ENCODE assay signal across 9 mouse cellular contexts in the genomic region with DNA sequence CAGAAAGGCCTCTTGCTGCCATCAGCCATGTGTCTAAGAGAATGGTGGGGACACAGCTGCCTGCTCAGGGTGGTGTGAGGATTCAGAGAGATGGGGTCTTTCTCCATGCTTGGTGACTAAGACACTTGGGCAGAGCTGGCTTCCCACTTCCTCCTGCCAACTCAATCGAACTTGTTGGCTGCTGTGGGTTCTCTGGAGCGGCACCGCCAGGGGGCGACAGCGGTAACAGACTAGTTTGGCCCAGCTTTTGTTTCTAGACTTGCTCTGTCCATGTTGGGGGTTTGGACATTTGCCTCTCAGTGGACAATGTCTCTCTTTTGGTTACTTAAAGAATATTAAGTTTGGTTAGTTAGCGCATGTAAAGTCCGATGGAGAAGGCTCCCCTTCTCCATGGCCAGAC. TPM values are rescaled to one million over a fixed set of nuclear protein-coding genes. Genes with fewer than 3 reads are reported as not detected.
DNase-seq lines count a peak whose midpoint lies in the region; ATAC-seq lines count a peak whose summit lies in the region.
"Had no signal": no experiment of that assay in that cellular context is flagged by ENCODE, and none has a peak within 500 bp of the region (broad histone marks: within the 10 kb centered on the region; RNA-seq: fewer than 3 reads in every experiment).

No protein-coding gene starts in this region.

- H3K4me3 ChIP-seq in intestine, embryonic 14.5 days (ENCODE audit: low read depth, low read length), result no peak overlapping the region
- H3K4me3 ChIP-seq in intestine, embryonic 16.5 days (ENCODE audit: low read length), result no peak overlapping the region
- H3K4me3 ChIP-seq: embryonic facial prominence, embryonic 12.5 days had no signal

- H3K4me2 ChIP-seq in intestine, embryonic 14.5 days (ENCODE audit: low read length), result no peak overlapping the region
- H3K4me2 ChIP-seq in intestine, embryonic 16.5 days (ENCODE audit: low read depth, low read length), result no peak overlapping the region
- H3K4me2 ChIP-seq: embryonic facial prominence, embryonic 12.5 days had no signal

- intact Hi-C loops in left cerebral cortex, postnatal 36 days (cut with DNase I), result loop anchor here (2.0 to 5.0 kb wide), 3 partner anchors 34 to 94 kb away; partner anchors contain the start of gene Map3k14

- WGBS in intestine, embryonic 14.5 days, result 36% methylated on average over 7 of the region's 7 CpGs
- 30% methylated on average over 7 of the region's 7 CpGs for WGBS in intestine, embryonic 16.5 days

- H3K36me3 ChIP-seq in intestine, embryonic 14.5 days (ENCODE audit: control insufficient read depth, insufficient read depth, low read length), result peaks cover 40% of the 10 kb centered on the region
- H3K36me3 ChIP-seq in intestine, embryonic 16.5 days (ENCODE audit: control insufficient read depth, insufficient read depth, low read length), result peaks cover 14% of the 10 kb centered on the region; the same call in 1 of the 2 replicates

- no peaks in the 10 kb centered on the region for H3K4me1 ChIP-seq in intestine, embryonic 14.5 days (replicated peaks; ENCODE audit: control insufficient read depth, insufficient read depth, low read length)
- H3K4me1 ChIP-seq in intestine, embryonic 16.5 days (ENCODE audit: control insufficient read depth, insufficient read depth, low read length), result no peaks in the 10 kb centered on the region

- no peaks in the 10 kb centered on the region for H3K9me3 ChIP-seq in intestine, embryonic 14.5 days (ENCODE audit: control insufficient read depth, low read length)
- no peaks in the 10 kb centered on the region for H3K9me3 ChIP-seq in intestine, embryonic 16.5 days (ENCODE audit: control insufficient read depth, low read length)
- H3K9me3 ChIP-seq: embryonic facial prominence, embryonic 12.5 days had no signal

- no peak for ATAC-seq in intestine, embryonic 14.5 days (replicated peaks; ENCODE audit: low FRiP score, low TSS enrichment, low read depth)
- ATAC-seq in intestine, embryonic 16.5 days, result no peak
- ATAC-seq in hematopoietic stem cell, adult 5-6 weeks (replicated peaks in 1 of 2; ENCODE audit: insufficient read depth in 1 of 2, low FRiP score in 2 of 2, low TSS enrichment in 1 of 2, low read depth in 1 of 2, poor library complexity in 2 of 2, severe bottlenecking in 2 of 2), result peak; percentile 68 to 70; a peak in 3 of 4 replicates
- peak; percentile 74 for ATAC-seq in neutrophil, adult 5-6 weeks (ENCODE audit: extremely low read depth, insufficient number of reproducible peaks, low FRiP score, poor library complexity, severe bottlenecking)

- H3K9ac ChIP-seq in intestine, embryonic 14.5 days (ENCODE audit: low read length), result no peak overlapping the region
- no peak overlapping the region for H3K9ac ChIP-seq in intestine, embryonic 16.5 days (ENCODE audit: low read depth, low read length)
- H3K9ac ChIP-seq: embryonic facial prominence, embryonic 12.5 days had no signal

- peak; percentile 86 for DNase-seq in intestine, embryonic 14.5 days (ENCODE audit: low spot score)
- peak; percentile 87 to 89 for DNase-seq in adrenal gland, adult 18-20 months (ENCODE audit: low spot score in 2 of 2)
- DNase-seq in embryo, embryonic 11.5 days (ENCODE audit: low read depth, low spot score), result peak; percentile 46
- peak; percentile 63 to 71 for DNase-seq in left cerebral cortex, postnatal 36 days (ENCODE audit: low spot score in 2 of 2)
- DNase-seq in thymus, postnatal 0 days (ENCODE audit: low spot score), result peak; percentile 81

- H3K27me3 ChIP-seq in intestine, embryonic 14.5 days (replicated peaks; ENCODE audit: control insufficient read depth, insufficient read depth, low read length), result no peaks in the 10 kb centered on the region
- no peaks in the 10 kb centered on the region for H3K27me3 ChIP-seq in intestine, embryonic 16.5 days (replicated peaks; ENCODE audit: control insufficient read depth, insufficient read depth, low read length)
- H3K27me3 ChIP-seq: embryonic facial prominence, embryonic 12.5 days had no signal

- H3K27ac ChIP-seq in intestine, embryonic 14.5 days (ENCODE audit: low read depth), result no peak overlapping the region
- no peak overlapping the region for H3K27ac ChIP-seq in intestine, embryonic 16.5 days (ENCODE audit: low read length)
- H3K27ac ChIP-seq: embryonic facial prominence, embryonic 12.5 days had no signal

RNA-seq across cellular contexts. Expression of gene Spata32, which starts 14.7 kb away (rescaled TPM):
- not detected in 2 replicates for polyA plus RNA-seq in intestine, embryonic 14.5 days (2014; fragmentation: Nextera tagmentation; extraction: Ambion mirVana)
- polyA plus RNA-seq in intestine, embryonic 16.5 days (2015; fragmentation: Nextera tagmentation; extraction: Ambion mirVana), result not detected in 2 replicates
- not detected for total RNA-seq in adrenal gland, adult 18-20 months (2021)
- total RNA-seq in hematopoietic stem cell, adult 5-6 weeks (2017), result not detected in 2 replicates
- total RNA-seq in left cerebral cortex, postnatal 36 days (2021), result 1 to 10 TPM; 2.0 to 2.4 TPM
- total RNA-seq in neutrophil, adult 5-6 weeks (2017), result not detected in 2 replicates
- polyA plus RNA-seq in thymus, postnatal 0 days (2015; fragmentation: Nextera tagmentation; extraction: Ambion mirVana), result not detected in 2 replicates
- polyA plus RNA-seq: embryonic facial prominence, embryonic 12.5 days had no signal

RNA-seq across cellular contexts. Expression of gene 1700023F06Rik, which starts 24.6 kb away (rescaled TPM):
- 1.3 and 1.4 TPM in 2 replicates for polyA plus RNA-seq in intestine, embryonic 14.5 days (2014; fragmentation: Nextera tagmentation; extraction: Ambion mirVana)
- 0.57 and 0.83 TPM in 2 replicates for polyA plus RNA-seq in intestine, embryonic 16.5 days (2015; fragmentation: Nextera tagmentation; extraction: Ambion mirVana)
- total RNA-seq in adrenal gland, adult 18-20 months (2021), result under 1 TPM; 0.27 to 0.61 TPM
- not detected in 2 replicates for total RNA-seq in hematopoietic stem cell, adult 5-6 weeks (2017)
- 1 to 10 TPM; 1.8 to 2.4 TPM for total RNA-seq in left cerebral cortex, postnatal 36 days (2021)
- not detected in 2 replicates for total RNA-seq in neutrophil, adult 5-6 weeks (2017)
- polyA plus RNA-seq in thymus, postnatal 0 days (2015; fragmentation: Nextera tagmentation; extraction: Ambion mirVana), result 0.56 and 0.93 TPM in 2 replicates

RNA-seq across cellular contexts. Expression of gene Map3k14, which starts 34.3 kb away (rescaled TPM):
- polyA plus RNA-seq in intestine, embryonic 14.5 days (2014; fragmentation: Nextera tagmentation; extraction: Ambion mirVana), result 3.7 and 3.9 TPM in 2 replicates
- 3.1 TPM in 2 replicates for polyA plus RNA-seq in intestine, embryonic 16.5 days (2015; fragmentation: Nextera tagmentation; extraction: Ambion mirVana)
- 10 to 100 TPM in 1 of 2 experiments, 1 to 10 TPM in 1; 9.2 to 10.5 TPM for total RNA-seq in adrenal gland, adult 18-20 months (2021)
- 4.4 and 10.6 TPM in 2 replicates for total RNA-seq in hematopoietic stem cell, adult 5-6 weeks (2017)
- total RNA-seq in left cerebral cortex, postnatal 36 days (2021), result 1 to 10 TPM; 3.1 to 4.0 TPM
- total RNA-seq in neutrophil, adult 5-6 weeks (2017), result 43.5 and 50.7 TPM in 2 replicates
- polyA plus RNA-seq in thymus, postnatal 0 days (2015; fragmentation: Nextera tagmentation; extraction: Ambion mirVana), result 7.1 and 7.6 TPM in 2 replicates

Comparison
In these comparisons a context has a peak if more than half of its experiments do, and no peak if none do; other contexts are left out.
1. ATAC-seq: peak in hematopoietic stem cell, adult 5-6 weeks (2 of 2) and neutrophil, adult 5-6 weeks (single experiment); none in intestine, embryonic 14.5 days (single experiment) and intestine, embryonic 16.5 days (single experiment).
2. Peak in every context shown above with its lines, with median percentiles within 50 percentile points of each other: DNase-seq.